Mouse (Mus musculus) MEL (cell line): ENCODE measurements around the gene E130309D02Rik. TPM values are rescaled to one million over a fixed set of nuclear protein-coding genes. Genes with fewer than 3 reads are reported as not detected.

ENCODE experiments used
- DNase-seq: peaks from one replicate; pipeline ENCODE4 v3.0.0; 2011; ENCODE audit warnings: low read depth, low spot score
- H3K27ac ChIP-seq: 2 replicates; pipeline ENCODE4 v1.5.1; 2012; ENCODE audit warnings: low read depth, mild to moderate bottlenecking, control low read depth, low read length, moderate library complexity; ENCODE audit not compliant: control insufficient read depth
- H3K27me3 ChIP-seq, 2 experiments: fragments of 150-350 bp in 1 of 2; sonication (generic) in 1 of 2; 2 replicates each; pipeline ENCODE4 v1.6.1; 2012; ENCODE audit warnings: low read length in 2 of 2, mild to moderate bottlenecking in 2 of 2, improper control_type of control experiment in 1 of 2, moderate library complexity in 1 of 2; ENCODE audit not compliant: insufficient read depth in 2 of 2, control insufficient read depth in 1 of 2
- H3K36me3 ChIP-seq, 2 experiments: 2 replicates each; pipeline ENCODE4 v1.6.1; 2012 to 2014; ENCODE audit warnings: low read length in 2 of 2, improper control_type of control experiment in 1 of 2, inconsistent platforms in 1 of 2, mild to moderate bottlenecking in 1 of 2; ENCODE audit not compliant: insufficient read depth in 2 of 2, control insufficient read depth in 1 of 2
- H3K4me1 ChIP-seq, 2 experiments: fragments of 150-350 bp in 1 of 2; sonication (generic) in 1 of 2; 2 replicates each; pipeline ENCODE4 v1.6.1; 2012; ENCODE audit warnings: low read length in 2 of 2, improper control_type of control experiment in 1 of 2, mild to moderate bottlenecking in 1 of 2; ENCODE audit not compliant: insufficient read depth in 2 of 2, control insufficient read depth in 1 of 2
- H3K4me3 ChIP-seq, 2 experiments: fragments of 150-350 bp in 1 of 2; sonication (generic) in 1 of 2; 2 replicates each; pipeline ENCODE4 v1.5.1; 2012; ENCODE audit warnings: low read depth in 2 of 2, low read length in 2 of 2, mild to moderate bottlenecking in 2 of 2, moderate library complexity in 2 of 2, control low read depth in 1 of 2, improper control_type of control experiment in 1 of 2; ENCODE audit not compliant: control insufficient read depth in 1 of 2, insufficient read depth in 1 of 2
- H3K79me2 ChIP-seq: 2 replicates; pipeline ENCODE4 v1.6.1; 2012; ENCODE audit warnings: mild to moderate bottlenecking, low read length, moderate library complexity; ENCODE audit not compliant: control insufficient read depth, poor library complexity, insufficient read depth
- H3K9ac ChIP-seq: 2 replicates; pipeline ENCODE4 v1.6.1; 2012; ENCODE audit warnings: low read depth, mild to moderate bottlenecking, control low read depth, low read length, moderate library complexity; ENCODE audit not compliant: control insufficient read depth, poor library complexity, severe bottlenecking
- H3K9me3 ChIP-seq: fragments of 150-350 bp; sonication (generic); replicated peaks from 2 replicates; pipeline ENCODE4 v1.6.1; 2012; ENCODE audit warnings: mild to moderate bottlenecking, low read length, improper control_type of control experiment, moderate library complexity; ENCODE audit not compliant: insufficient read depth
- BHLHE40 ChIP-seq: IDR thresholded peaks from 2 replicates; pipeline ENCODE4 v1.6.1; 2012; ENCODE audit warnings: low read depth, mild to moderate bottlenecking, inconsistent platforms, low read length, improper control_type of control experiment, borderline replicate concordance
- CHD1 ChIP-seq: IDR thresholded peaks from 2 replicates; pipeline ENCODE4 v1.6.1; 2012; ENCODE audit warnings: low read depth, mild to moderate bottlenecking, inconsistent platforms, low read length, improper control_type of control experiment
- CHD2 ChIP-seq: IDR thresholded peaks from 2 replicates; pipeline ENCODE4 v1.6.1; 2011; ENCODE audit warnings: low read length, improper control_type of control experiment
- CTCF ChIP-seq, 3 experiments: IDR thresholded peaks in 2 of 3; conservative IDR thresholded peaks in 1 of 3; 2 replicates each; pipeline ENCODE4 v1.5.1; 2011 to 2012; ENCODE audit warnings: low read length in 3 of 3, low read depth in 2 of 3, mild to moderate bottlenecking in 2 of 3, improper control_type of control experiment in 1 of 3, inconsistent platforms in 1 of 3, mixed read lengths in 1 of 3, moderate library complexity in 1 of 3; ENCODE audit not compliant: control insufficient read depth in 1 of 3, insufficient read depth in 1 of 3, poor library complexity in 1 of 3, severe bottlenecking in 1 of 3
- ELF1 ChIP-seq: IDR thresholded peaks from 2 replicates; pipeline ENCODE4 v1.6.1; 2014; ENCODE audit warnings: low read depth, mild to moderate bottlenecking, inconsistent platforms, low read length, improper control_type of control experiment, moderate library complexity
- ETS1 ChIP-seq: IDR thresholded peaks from 2 replicates; pipeline ENCODE4 v1.6.1; 2012; ENCODE audit warnings: low read depth, mild to moderate bottlenecking, inconsistent platforms, low read length, improper control_type of control experiment, moderate library complexity
- GATA1 ChIP-seq: IDR thresholded peaks from 2 replicates; pipeline ENCODE4 v1.6.1; 2011; ENCODE audit warnings: low read depth, low read length, improper control_type of control experiment
- HCFC1 ChIP-seq: IDR thresholded peaks from 2 replicates; pipeline ENCODE4 v1.6.1; 2012; ENCODE audit warnings: low read depth, mild to moderate bottlenecking, inconsistent platforms, low read length, improper control_type of control experiment, moderate library complexity
- JUND ChIP-seq: IDR thresholded peaks from 2 replicates; pipeline ENCODE4 v1.6.1; 2011; ENCODE audit warnings: low read depth, mild to moderate bottlenecking, improper control_type of control experiment, low read length
- KAT2A ChIP-seq: conservative IDR thresholded peaks from 2 replicates; pipeline ENCODE4 v1.6.1; 2012; ENCODE audit warnings: low read depth, low read length, improper control_type of control experiment, inconsistent platforms
- MEF2A ChIP-seq: IDR thresholded peaks from 2 replicates; pipeline ENCODE4 v1.6.1; 2014; ENCODE audit warnings: low read depth, mild to moderate bottlenecking, inconsistent platforms, low read length, improper control_type of control experiment; ENCODE audit not compliant: poor library complexity, insufficient replicate concordance, severe bottlenecking; ENCODE audit errors: extremely low read depth
- MXI1 ChIP-seq: IDR thresholded peaks from 2 replicates; pipeline ENCODE4 v1.6.1; 2011; ENCODE audit warnings: mild to moderate bottlenecking, low read depth, low read length, improper control_type of control experiment
- MYB ChIP-seq: IDR thresholded peaks from 2 replicates; pipeline ENCODE4 v1.6.1; 2011; ENCODE audit warnings: mild to moderate bottlenecking, low read depth, low read length, improper control_type of control experiment
- MYC ChIP-seq: IDR thresholded peaks from 2 replicates; pipeline ENCODE4 v1.6.1; 2011; ENCODE audit warnings: low read depth, mild to moderate bottlenecking, low read length, improper control_type of control experiment, moderate library complexity
- NELFE ChIP-seq: IDR thresholded peaks from 2 replicates; pipeline ENCODE4 v1.6.1; 2011; ENCODE audit warnings: low read depth, low read length, improper control_type of control experiment
- NRF1 ChIP-seq: IDR thresholded peaks from 2 replicates; pipeline ENCODE4 v1.6.1; 2014; ENCODE audit warnings: low read depth, mild to moderate bottlenecking, inconsistent platforms, low read length, improper control_type of control experiment, moderate library complexity; ENCODE audit not compliant: poor library complexity, insufficient read depth, severe bottlenecking
- POLR2AphosphoS2 ChIP-seq: IDR thresholded peaks from 2 replicates; pipeline ENCODE4 v1.6.1; 2011; ENCODE audit warnings: low read length, improper control_type of control experiment
- POLR2AphosphoS5 ChIP-seq: IDR thresholded peaks from 2 replicates; pipeline ENCODE4 v1.6.1; 2012; ENCODE audit warnings: low read depth, borderline replicate concordance, mild to moderate bottlenecking, inconsistent platforms, low read length, moderate library complexity, mixed read lengths
- RAD21 ChIP-seq: IDR thresholded peaks from 2 replicates; pipeline ENCODE4 v1.6.1; 2011; ENCODE audit warnings: mild to moderate bottlenecking, low read depth, low read length, improper control_type of control experiment
- RCOR1 ChIP-seq: IDR thresholded peaks from 2 replicates; pipeline ENCODE4 v1.6.1; 2012; ENCODE audit warnings: low read depth, mild to moderate bottlenecking, inconsistent platforms, low read length, improper control_type of control experiment
- SIN3A ChIP-seq: IDR thresholded peaks from 2 replicates; pipeline ENCODE4 v1.6.1; 2012; ENCODE audit warnings: low read length, improper control_type of control experiment, inconsistent platforms
- SMC3 ChIP-seq: IDR thresholded peaks from 2 replicates; pipeline ENCODE4 v1.6.1; 2011; ENCODE audit warnings: low read depth, low read length, improper control_type of control experiment
- TAL1 ChIP-seq: IDR thresholded peaks from 2 replicates; pipeline ENCODE4 v1.6.1; 2012; ENCODE audit warnings: mild to moderate bottlenecking, inconsistent platforms, low read length, moderate library complexity, mixed read lengths
- TBP ChIP-seq: IDR thresholded peaks from 2 replicates; pipeline ENCODE4 v1.8.0; 2011; ENCODE audit warnings: low read depth, low read length, improper control_type of control experiment
- UBTF ChIP-seq: IDR thresholded peaks from 2 replicates; pipeline ENCODE4 v1.6.1; 2012; ENCODE audit warnings: low read depth, mild to moderate bottlenecking, inconsistent platforms, low read length, improper control_type of control experiment, moderate library complexity, borderline replicate concordance; ENCODE audit not compliant: insufficient read depth
- USF1 ChIP-seq: IDR thresholded peaks from 2 replicates; pipeline ENCODE4 v1.6.1; 2014; ENCODE audit warnings: low read depth, mild to moderate bottlenecking, inconsistent platforms, low read length, improper control_type of control experiment, moderate library complexity
- ZC3H11A ChIP-seq: IDR thresholded peaks from 2 replicates; pipeline ENCODE4 v1.6.1; 2012; ENCODE audit warnings: low read depth, mild to moderate bottlenecking, inconsistent platforms, low read length, improper control_type of control experiment
- ZMIZ1 ChIP-seq: IDR thresholded peaks from 2 replicates; pipeline ENCODE4 v1.6.1; 2012; ENCODE audit warnings: low read depth, mild to moderate bottlenecking, inconsistent platforms, low read length, improper control_type of control experiment, moderate library complexity
- ZNF384 ChIP-seq: IDR thresholded peaks from 2 replicates; pipeline ENCODE4 v1.6.1; 2012; ENCODE audit warnings: low read depth, mild to moderate bottlenecking, inconsistent platforms, low read length, improper control_type of control experiment
- polyA plus RNA-seq, 2 experiments: library from polyadenylated mRNA; stranded (reverse) in 1 of 2; unstranded in 1 of 2; fragments of >175 nt in 1 of 2; fragments of >200 nt in 1 of 2; gene quantifications; 2 replicates each; pipeline versions ENCODE4 v1.2.1 to v1.2.4; 2012; ENCODE audit warnings: low replicate concordance in 2 of 2, low read depth in 1 of 2; ENCODE audit not compliant: insufficient read length in 2 of 2, insufficient read depth in 1 of 2, missing spikeins in 1 of 2
- total RNA-seq: library from RNA; depleted of rRNA; stranded (reverse); fragments of 300-350 nt; gene quantifications from 2 replicates; pipeline ENCODE4 v1.2.3, GENCODE M21; 2012

The E130309D02Rik gene
- total and polyA plus RNA-seq, 3 experiments, result 59.3 to 92.4 TPM; not detected in 1

DNA sequence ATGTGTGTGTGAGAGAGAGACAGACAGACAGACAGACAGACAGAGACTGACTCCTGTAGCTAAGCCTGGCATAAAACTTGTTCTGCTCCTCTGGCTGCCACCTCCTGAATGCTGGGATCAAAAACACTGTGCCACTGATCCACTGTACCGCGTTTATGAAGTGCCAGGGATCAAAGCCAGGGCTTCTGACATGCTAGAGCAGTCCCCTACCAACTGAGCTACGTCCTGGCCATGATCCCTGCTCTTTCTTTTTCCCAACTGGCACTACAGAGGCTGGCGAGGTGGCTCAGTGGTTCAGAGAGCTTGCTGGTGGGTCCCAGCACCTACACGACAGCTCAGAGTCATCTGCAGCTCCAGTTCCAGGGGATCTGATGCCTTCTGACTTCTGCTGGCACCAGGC lies 39.4 kb downstream of the E130309D02Rik start:
- Histone ChIP-seq H3K36me3 (peaks cover 0 to 20% of the 10 kb centered on the region in 2 experiments; a peak in 2 of 4 replicates), H3K4me1 (peaks cover 6 to 35% of the 10 kb centered on the region in 2 experiments), H3K9ac (no peak overlapping the region), H3K79me2 (no peaks in the 10 kb centered on the region), H3K4me3 (no peak overlapping the region), H3K27ac (no peak overlapping the region), H3K27me3 (no peaks in the 10 kb centered on the region), H3K9me3 (no peaks in the 10 kb centered on the region)
- no peak for DNase-seq
- no peak for TF ChIP-seq KAT2A
- no peak for TF ChIP-seq SIN3A
- no peak for TF ChIP-seq UBTF
- TF ChIP-seq MEF2A, result no peak
- TF ChIP-seq RCOR1, result no peak
- no peak for TF ChIP-seq ETS1
- no peak for TF ChIP-seq RAD21
- TF ChIP-seq MYB, result no peak
- TF ChIP-seq ZC3H11A, result no peak
- no peak for TF ChIP-seq POLR2AphosphoS5
- no peak for TF ChIP-seq TBP
- no peak for TF ChIP-seq ZMIZ1
- TF ChIP-seq BHLHE40, result no peak
- TF ChIP-seq, all 39 proteins: peak for 0

DNA sequence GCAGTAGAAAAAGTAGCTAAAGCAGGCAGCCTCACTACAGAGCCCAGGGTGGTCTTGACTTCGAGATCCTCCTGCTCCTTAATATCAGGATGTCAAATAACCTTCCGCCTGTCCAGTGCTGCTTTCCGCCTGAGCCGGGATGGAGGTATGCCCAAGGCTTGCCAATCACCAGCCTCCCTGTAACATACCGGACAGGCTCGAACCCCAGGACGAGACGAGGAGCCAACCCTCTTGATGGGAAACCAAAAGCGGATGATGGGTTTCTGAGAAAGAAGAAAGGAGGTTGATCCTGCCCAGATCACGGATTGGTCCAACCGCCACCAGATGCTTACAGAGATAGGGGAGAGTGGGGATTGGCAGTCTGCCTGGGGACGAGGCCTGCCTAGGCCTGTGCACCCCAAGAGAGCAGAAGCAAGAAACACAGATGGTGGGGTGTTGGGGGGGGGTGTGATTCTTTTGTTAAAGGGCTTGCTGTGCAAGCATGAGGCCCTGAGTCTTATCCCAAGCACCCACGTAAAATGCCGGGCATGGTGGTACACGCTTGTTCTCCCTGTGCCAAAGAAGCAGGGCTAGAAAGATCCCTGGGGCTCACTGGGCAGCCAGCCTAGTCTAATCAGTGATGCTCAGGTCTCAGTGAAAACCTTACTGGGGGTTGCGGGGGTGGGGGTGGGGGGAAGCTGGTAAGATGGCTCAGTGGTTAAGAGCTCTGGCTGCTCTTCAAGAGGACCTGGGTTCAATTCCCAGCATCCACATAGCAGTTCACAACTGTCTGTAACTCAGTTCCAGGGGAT lies 42.4 kb downstream of the E130309D02Rik start:
- Histone ChIP-seq H3K4me3 (peak overlapping the region; percentile 40 to 51), H3K36me3 (peaks cover 0 to 20% of the 10 kb centered on the region in 2 experiments; a peak in 2 of 4 replicates), H3K9me3 (no peaks in the 10 kb centered on the region), H3K27me3 (no peaks in the 10 kb centered on the region), H3K79me2 (peaks cover 7% of the 10 kb centered on the region), H3K9ac (peak overlapping the region; percentile 47), H3K27ac (peak overlapping the region; percentile 96), H3K4me1 (peaks cover 8 to 39% of the 10 kb centered on the region in 2 experiments)
- DNase-seq, result peak; percentile 98
- TF ChIP-seq UBTF, result no peak
- no peak for TF ChIP-seq KAT2A
- TF ChIP-seq MEF2A, result no peak
- peak; percentile 81 for TF ChIP-seq SIN3A
- TF ChIP-seq NELFE, result peak; percentile 59
- TF ChIP-seq USF1, result peak; percentile 5; the same call in 1 of the 2 replicates
- TF ChIP-seq CHD1, result no peak
- no peak for TF ChIP-seq SMC3
- no peak for TF ChIP-seq RAD21
- TF ChIP-seq POLR2AphosphoS2, result no peak; the same call in 1 of the 2 replicates
- no peak for TF ChIP-seq ELF1
- peak; percentile 44 for TF ChIP-seq TBP
- TF ChIP-seq POLR2AphosphoS5, result no peak
- peak; percentile 90 for TF ChIP-seq TAL1
- TF ChIP-seq MXI1, result peak; percentile 80; the same call in 1 of the 2 replicates
- TF ChIP-seq GATA1, result peak; percentile 86
- TF ChIP-seq MYC, result peak; percentile 65; the same call in 1 of the 2 replicates
- no peak for TF ChIP-seq ZMIZ1
- peak; percentile 84 for TF ChIP-seq MYB
- no peak for TF ChIP-seq HCFC1
- peak; percentile 29; the same call in 1 of the 2 replicates for TF ChIP-seq CHD2
- 0 out of 2 replicates have a peak, but pooled peaks have one; percentile 23 for TF ChIP-seq NRF1
- TF ChIP-seq JUND, result no peak
- no peak for TF ChIP-seq CTCF (IDR thresholded peaks at IDR 0.05 in 2 of 3, conservative IDR thresholded peaks at IDR 0.05 in 1 of 3; ENCODE audit: control insufficient read depth in 1 of 3, insufficient read depth in 1 of 3, low read depth in 2 of 3, low read length in 3 of 3, poor library complexity in 1 of 3, severe bottlenecking in 1 of 3)
- TF ChIP-seq ZNF384, result no peak
